Mouse (Mus musculus): ENCODE results near the gene Mbnl1.

DNA sequence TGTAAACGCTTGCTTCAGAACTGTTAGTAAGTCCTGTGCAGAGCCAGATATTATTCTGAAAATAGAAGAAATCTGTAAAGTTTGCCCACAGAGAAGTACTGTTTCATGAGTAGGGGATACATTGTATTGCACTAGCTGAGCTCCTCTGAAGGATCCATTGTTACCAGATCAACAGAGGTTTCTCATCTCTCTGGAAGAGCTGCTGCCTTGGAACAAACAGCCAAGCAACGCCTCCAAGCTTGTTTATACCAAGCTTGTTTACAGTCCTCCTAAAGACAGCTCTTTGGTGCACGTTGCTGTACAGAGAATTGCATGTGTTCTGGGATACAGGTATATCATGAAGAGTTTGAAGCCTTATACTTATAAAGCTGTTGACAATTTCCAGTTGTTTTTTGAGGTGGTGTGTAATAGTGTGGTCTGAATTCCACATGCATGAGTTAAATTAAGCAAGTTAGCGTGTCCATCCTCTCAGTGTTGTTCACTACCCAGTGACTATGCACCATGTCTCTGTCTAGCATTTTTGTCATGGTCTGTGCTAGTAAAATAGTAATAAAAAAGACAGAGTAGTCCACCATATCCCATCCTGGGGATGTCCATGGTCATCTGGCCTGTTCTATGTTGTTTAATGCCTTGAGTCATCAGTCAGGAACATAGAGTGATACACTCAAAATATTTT, 102.4 kb downstream of the Mbnl1 start:
- TF ChIP-seq CTCF (IDR thresholded peaks at IDR 0.05) (no peak), EP300 (IDR thresholded peaks at IDR 0.05) (no peak)
